Mouse (Mus musculus): ENCODE results near the gene Syngr1.

- TF ChIP-seq POLR2A (IDR thresholded peaks at IDR 0.05; ENCODE audit: borderline replicate concordance, low read depth, low read length) (no peak), CTCF (IDR thresholded peaks at IDR 0.05; ENCODE audit: low read depth, low read length) (no peak)
Observed at GRCm38 (mm10) chr15:80124651-80125050, 33.5 kb downstream of the Syngr1 start.

Measured in bone marrow macrophage, adult 2 months (primary cell).